Mouse (Mus musculus): ENCODE data around the gene Ahsa1. TPM values are rescaled to one million over a fixed set of nuclear protein-coding genes. Genes with fewer than 3 reads are reported as not detected.
"Not testable (repeated sequence)": the region's sequence is repeated elsewhere in the genome, so short reads cannot be mapped to it uniquely, and the experiment has no call there.

Ahsa1 gene
- total RNA-seq, 2 experiments from 2014 or later, result 117 TPM

DNA sequence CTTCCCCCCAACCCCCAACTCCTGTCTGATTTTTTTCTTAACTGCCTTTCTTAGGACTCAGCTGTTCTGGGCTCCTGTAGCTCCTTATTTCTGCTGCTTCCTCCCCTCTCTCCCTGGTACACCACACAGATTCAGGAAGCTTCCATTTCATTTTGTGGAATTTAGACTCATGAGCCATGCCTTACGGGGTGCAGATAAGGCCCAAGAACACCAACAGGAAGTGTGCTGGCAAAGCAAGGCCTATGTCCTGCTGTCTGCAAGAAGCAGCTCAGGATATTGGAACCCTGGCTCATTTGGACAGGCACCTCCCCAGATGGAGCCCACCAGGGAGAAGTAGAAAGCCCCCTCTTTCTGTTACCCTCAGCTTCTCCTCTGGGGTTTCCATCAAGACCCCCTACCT, 15.5 kb downstream of the Ahsa1 start:
- DNase-seq, result no peak

DNA sequence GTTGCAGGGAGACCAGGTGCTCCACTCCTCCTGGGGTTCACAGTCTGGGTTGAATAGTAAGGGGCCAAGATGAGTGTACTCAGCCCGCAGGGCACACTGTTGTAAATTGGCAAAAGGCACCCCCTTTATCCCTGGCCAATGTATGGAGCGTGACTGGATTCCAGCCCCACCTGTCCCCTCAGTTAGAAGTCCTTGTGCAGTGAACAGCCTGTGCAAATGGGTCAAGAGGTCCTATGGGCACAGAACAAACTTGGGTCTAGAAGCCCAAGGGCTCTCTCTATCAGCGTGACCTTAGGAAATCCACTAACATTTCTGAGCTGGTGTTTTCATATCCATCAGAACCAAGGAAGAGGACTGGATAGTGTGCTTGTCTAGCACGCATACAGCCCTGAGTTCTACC, 16.5 kb downstream of the Ahsa1 start:
- no peak for DNase-seq

DNA sequence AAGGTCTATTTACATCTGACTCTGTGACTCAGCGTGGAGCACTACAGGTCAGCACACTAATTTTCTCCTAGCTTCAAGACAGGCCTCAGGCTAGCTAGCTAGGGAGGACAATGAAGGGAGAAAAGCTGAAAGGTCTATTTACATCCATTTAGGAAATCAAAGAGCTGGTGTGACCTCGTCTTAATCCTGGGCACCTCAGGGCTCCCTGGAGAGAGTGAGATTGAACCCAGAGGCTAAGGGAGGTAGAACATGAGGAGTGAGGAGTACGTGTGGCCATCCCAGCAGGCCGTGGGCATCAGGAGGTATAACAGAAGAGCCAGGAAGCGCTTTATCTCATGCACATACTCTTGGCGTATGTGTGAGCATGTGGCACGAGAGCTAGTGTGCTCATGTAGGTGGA, 17.4 kb downstream of the Ahsa1 start:
- no peak for DNase-seq

DNA sequence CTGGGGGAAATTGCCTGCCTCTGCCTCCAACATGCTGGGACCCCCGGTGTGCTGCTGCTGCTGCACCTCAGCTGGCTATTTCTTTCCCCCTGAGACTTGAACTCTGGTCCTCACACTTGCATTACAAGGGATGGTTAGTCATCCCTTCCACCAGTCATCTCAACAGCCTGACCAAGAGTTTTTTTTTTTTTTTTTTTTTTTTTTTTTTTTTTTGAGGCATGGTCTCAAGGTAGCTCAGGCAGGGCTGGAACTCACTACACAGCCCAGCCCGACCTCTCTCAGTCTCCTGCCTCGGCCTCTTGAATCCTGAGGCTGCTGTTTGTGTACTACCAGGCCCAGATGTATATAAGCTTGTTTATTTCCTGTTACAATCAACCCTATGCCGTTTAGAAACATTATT, 18.0 kb downstream of the Ahsa1 start:
- no peak for DNase-seq

DNA sequence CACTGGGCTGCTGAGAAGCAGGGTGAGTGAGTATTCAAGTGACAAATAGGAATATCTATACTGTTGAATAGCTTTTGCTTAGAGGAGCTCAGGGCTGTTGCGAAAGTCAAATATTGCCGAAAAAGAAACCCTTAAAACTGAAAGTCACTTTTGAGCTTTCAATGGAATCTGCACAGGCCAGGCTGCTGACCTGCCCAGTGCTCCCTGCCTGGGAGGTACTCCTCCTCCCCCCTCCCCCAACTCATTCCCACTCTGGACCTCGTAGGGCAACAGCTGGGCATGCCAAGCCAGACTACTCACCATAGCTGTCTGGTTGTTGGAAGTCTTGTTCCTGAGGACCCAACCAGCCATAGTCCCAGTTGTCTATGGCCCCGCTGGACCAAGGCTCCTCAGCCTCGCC, 18.4 kb downstream of the Ahsa1 start:
- DNase-seq, result no peak

DNA sequence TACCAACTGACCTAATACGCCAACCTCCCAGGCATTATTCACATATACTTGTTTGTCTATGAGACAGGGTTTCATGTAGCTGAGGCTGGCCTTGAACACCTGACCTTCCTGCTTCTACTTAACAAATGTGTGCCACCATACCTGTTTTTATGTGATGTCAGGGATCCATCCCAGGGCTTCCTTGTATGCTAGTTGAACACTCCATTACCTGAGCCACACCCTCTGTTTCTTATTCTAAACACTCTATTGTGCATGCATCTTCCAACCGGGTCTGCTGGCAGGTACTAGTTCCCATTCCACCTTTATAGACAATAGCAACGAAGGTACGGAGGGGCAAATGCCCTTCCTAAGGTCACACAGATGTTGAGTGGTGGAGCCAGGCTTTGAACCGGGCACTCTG, 22.8 kb downstream of the Ahsa1 start:
- no peak for DNase-seq

DNA sequence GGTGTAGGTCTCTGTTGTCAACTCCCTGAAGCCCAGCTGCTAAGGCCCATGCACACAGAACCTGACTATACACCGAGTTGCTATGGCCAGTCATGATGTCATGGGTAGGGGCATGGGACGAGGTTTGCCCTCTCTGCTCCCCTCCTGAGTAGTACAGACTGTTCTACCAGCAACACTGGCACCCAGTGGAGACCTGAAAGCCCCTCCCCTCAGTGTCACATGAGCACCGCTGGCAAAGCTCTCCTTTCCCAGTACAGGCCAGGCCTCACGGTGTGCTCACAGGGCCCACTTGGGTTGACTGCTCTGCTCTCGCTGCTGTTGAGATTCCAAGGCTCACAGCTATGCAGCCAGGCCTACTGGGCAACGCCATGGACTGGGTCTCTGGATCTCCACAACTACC, 27.7 kb downstream of the Ahsa1 start:
- no peak for DNase-seq

DNA sequence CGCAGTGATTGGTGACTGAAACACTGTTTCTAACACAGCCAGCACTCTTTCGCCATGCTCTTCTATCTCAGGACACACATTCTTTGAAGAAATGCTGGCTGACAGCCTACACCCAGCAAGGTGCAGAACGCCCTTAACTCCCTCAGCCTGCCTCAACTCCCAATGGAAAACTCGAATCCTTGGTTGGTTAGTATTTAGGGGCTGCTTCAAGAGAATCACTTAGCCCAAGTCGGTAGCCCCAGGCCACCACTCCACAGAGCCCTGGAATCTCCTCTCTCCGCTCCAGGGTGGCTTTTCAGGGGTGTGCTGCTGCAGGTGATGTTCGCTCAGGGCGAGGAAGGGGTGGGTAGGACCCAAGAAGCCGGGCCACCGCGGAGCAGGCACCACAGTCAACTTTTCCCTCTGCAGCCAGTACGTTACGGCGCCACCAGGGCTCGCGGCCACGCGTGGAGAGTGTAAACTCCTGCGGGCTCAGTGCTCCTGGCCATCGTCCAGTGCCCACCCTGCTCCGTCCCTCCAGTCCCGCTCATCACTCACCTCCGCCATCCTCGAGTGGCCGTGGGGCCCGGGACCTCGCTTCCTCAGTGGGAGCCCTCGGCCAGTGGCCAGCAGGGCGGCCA, 32.9 kb downstream of the Ahsa1 start:
- DNase-seq, result no peak

DNA sequence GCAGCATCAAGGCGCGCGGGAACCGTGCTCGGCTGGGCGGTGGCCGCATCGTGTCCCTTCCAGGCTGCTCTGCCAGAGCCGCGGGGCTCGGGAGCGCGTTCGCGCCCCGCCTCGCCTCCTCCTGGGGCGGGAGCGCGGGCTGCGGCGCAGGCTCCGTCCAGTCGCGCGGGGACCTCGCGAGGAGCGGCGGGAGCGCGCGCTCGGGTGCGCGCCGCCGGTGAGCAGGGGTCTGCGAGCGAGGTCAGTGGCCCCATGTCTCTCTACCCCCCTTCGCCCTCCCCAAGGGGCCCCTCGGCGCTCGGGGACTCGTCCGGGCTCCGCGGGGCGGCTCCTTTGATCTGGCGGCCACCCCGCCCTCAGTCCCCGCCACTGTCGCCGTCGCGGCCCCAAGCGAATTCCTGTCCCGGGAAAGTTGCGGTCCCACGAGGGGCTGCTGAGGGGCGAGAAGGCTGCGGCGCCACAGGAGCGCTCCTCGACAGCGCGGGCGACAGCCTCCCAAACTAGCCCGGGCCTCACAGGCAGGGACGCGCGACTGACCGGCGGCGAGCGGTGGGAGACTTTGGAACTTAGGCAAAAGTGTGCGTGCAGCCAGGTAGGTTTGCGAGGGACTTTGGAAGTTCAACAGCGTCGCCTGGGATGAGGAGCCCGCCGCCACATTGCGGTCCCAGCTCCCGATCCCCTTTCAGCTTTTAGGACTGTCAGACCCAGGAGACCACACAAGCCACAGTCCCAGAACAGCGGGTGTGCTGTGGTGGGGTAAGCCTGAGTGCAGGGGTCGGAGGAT, 33.6 kb downstream of the Ahsa1 start, which contains the start of gene Ism2:
Gene Ism2 (minus strand): TSS at position 49 of the 784 bp plus-strand sequence.
- peak; percentile 63 for DNase-seq

DNA sequence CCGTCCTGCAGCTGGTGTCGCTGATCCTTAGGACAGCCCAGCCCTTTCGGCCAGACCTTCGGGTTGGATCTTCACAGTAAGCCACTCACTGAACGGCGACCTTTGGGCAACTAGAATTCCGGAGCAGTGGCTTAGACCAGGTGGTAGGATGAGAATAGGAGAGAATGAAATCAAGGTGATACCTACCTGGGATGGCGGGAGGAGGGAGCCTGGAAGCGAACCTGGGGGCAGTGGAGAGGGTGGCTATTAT, 34.1 kb downstream of the Ahsa1 start:
- DNase-seq, result peak; percentile 10

DNA sequence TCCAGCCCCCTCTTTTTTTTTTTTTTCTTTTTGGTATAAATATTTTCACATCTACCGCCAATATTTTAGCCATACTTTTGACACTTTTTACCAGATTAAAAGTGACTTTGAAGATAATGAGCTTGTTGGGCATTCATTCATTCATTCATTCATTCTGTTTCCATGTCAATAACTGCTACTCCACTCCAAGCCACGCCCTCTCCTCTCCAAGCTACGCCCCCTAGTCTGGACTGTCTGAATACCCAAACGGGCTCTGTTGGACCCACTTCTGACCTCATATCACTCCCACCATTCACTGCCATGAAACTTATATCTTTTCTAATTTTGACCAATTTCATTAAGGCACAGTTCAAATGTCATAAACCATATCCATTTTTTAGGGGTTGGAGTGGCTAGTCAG, 34.9 kb downstream of the Ahsa1 start:
- DNase-seq, result no peak

DNA sequence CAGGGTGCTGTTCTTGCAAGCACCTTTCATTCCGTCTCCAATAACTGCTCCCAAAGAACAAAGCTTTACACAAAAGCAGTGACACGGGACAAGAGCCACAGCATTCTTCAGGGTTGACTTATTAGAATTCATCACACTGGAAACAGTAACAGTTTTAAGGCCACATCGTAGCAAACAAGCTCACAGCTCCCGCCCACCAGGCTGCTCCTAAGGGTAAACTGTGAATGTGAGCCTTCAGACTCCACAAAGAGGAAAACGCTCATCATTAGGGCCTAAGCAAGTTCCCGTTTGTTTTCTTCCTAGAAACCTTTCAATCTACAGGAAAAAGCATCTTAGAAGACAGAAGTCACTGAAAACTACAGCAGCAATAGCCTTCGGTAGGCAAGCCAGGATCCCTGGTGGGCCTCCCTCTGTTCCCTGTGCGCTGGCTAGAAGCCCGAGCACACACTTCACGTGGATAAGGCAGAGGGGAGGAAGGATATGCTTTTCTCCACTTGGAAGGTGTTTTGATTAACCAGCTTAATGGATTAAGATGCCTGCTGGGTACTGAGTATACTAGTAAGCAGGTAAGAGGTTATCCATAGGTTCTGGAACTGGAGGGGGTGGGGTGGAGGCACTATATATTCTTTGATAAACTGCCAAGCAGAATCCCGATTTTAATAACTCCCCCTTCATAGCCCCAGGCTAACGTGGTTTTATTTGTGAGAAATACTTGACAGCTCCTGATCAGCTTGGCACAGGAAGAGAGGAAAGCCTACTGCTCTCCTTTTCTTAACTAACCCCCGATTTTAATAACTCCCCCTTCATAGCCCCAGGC, 39.7 kb downstream of the Ahsa1 start:
- DNase-seq, result no peak

DNA sequence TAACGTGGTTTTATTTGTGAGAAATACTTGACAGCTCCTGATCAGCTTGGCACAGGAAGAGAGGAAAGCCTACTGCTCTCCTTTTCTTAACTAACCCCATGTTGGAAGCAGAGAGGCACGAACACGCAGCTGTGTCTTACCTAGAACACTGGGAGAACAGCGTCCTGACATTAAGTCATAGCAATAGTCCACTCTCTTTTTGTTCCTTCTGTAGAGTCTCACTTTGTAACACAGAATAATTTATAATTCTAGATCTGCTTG, 40.2 kb downstream of the Ahsa1 start:
- not testable (repeated sequence) for DNase-seq

DNA sequence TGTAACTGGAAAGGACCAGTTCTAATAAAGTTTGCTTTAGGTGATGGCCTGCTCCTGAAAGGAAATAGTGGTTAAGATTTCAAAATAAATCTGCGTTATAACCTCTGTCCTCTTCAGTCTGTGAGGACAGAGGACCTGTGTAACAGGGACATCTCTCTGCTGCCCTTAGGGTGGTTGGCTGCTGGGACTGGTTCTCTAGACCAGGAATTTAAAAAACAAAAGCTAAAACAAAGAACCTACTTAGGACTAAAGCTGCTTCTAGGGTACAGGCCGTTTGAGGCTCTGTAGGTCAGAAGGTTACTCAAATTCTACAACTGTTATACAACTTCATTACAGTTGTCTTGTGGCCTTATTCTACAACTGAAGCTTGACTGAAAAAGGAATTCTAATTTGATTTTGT, 46.8 kb downstream of the Ahsa1 start:
- DNase-seq, result no peak

DNA sequence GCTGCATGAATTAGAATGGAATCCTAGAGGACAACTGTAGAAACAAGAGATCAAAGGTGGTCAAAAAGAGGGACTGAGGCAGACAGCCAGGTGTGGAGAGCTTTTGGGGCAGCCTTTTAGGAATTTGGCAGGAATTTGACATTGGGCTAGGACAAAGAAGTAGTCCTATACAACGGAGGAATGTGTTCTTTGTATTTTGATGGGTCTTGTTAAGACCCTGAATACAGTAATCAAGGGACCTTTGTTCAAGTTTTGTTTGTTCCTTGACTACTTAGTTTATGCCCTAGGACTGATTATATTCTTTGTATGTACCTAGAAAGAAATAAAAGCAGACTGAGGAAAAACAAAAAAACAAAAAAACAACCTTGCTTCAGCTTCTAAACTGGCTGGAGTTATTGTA, 51.7 kb downstream of the Ahsa1 start:
- DNase-seq, result no peak

DNA sequence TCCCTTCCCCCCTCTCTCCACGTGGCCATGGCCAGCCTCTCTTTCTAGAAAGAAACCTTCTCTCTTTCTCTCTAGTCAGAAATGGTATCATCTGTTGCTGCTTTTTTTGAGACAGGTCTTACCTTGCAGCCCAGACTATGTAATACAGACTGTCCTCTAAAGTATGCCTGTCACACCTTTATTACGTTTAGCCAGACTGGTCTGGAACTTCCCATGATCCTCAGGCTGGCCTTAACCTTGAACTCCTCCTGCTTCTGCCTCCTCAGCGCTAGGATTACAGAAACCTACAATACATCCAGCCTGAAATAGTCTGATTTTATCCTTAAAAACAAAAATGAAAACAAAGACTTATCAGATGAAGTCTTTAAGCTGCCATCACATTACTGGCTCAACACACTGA, 53.0 kb downstream of the Ahsa1 start:
- no peak for DNase-seq

Small RNAs within 50 kb of the gene (microRNA-seq; reads per million reads assigned to microRNA genes)
- not detected for gene Gm47293

Other genes starting within 250 kb of the Ahsa1 start
- 1 to 10 TPM in 1 of 2 experiments, under 1 TPM in 1; 0.93 to 1.2 TPM for gene Tmem63c, start 245.1 kb upstream of the Ahsa1 start, total RNA-seq (2021)
- gene Ngb, start 163.9 kb upstream of the Ahsa1 start, total RNA-seq (2021), result 1 to 10 TPM in 1 of 2 experiments, under 1 TPM in 1; 0.87 to 2.0 TPM
- 100 to 1,000 TPM; 104 to 140 TPM for gene Gstz1, start 119.3 kb upstream of the Ahsa1 start, total RNA-seq (2021)
- gene Pomt2, start 118.5 kb upstream of the Ahsa1 start, total RNA-seq (2021), result 10 to 100 TPM; 11.5 to 14.1 TPM
- 1 to 10 TPM; 1.1 to 1.8 TPM for gene Samd15, start 66.8 kb upstream of the Ahsa1 start, total RNA-seq (2021)
- gene Tmed8, start 66.0 kb upstream of the Ahsa1 start, total RNA-seq (2021), result 10 to 100 TPM; 17.5 to 19.3 TPM
- gene Noxred1, start 27.7 kb upstream of the Ahsa1 start, total RNA-seq (2021), result under 1 TPM; 0.42 to 0.55 TPM
- 10 to 100 TPM; 34.2 to 40.2 TPM for gene Vipas39, start 223 bp upstream of the Ahsa1 start, total RNA-seq (2021)
- under 1 TPM; 0.18 to 0.55 TPM for gene Ism2, start 33.2 kb downstream of the Ahsa1 start, total RNA-seq (2021)
- 100 to 1,000 TPM; 135 to 149 TPM for gene Sptlc2, start 121.9 kb downstream of the Ahsa1 start, total RNA-seq (2021)
- gene Slirp, start 177.4 kb downstream of the Ahsa1 start, total RNA-seq (2021), result 100 to 1,000 TPM; 186 to 195 TPM
- 10 to 100 TPM; 23.9 to 24.3 TPM for gene Alkbh1, start 177.5 kb downstream of the Ahsa1 start, total RNA-seq (2021)
- 10 to 100 TPM; 58.2 to 61.2 TPM for gene Snw1, start 205.8 kb downstream of the Ahsa1 start, total RNA-seq (2021)
- gene Gm5788, start 228.2 kb downstream of the Ahsa1 start, total RNA-seq (2021), result not detected
- gene Gm8300, start 247.8 kb downstream of the Ahsa1 start, total RNA-seq (2021), result not detected

Data from adrenal gland, postnatal 10 days (tissue).